Mouse (Mus musculus) limb, embryonic 14.5 days (tissue): ENCODE data around the gene Usp12. TPM values are rescaled to one million over a fixed set of nuclear protein-coding genes. Genes with fewer than 3 reads are reported as not detected.
"Not testable (repeated sequence)": the region's sequence is repeated elsewhere in the genome, so short reads cannot be mapped to it uniquely, and the experiment has no call there.

Experiments used
- ATAC-seq: fragments of 200-750 bp; cut with Nextera tagmentation; 2 replicates; pipeline ENCODE4 v1.8.0; 2017; ENCODE audit warnings: low read depth, moderate number of reproducible peaks, moderate TSS enrichment; ENCODE audit not compliant: low FRiP score
- DNase-seq: peaks from one replicate; pipeline ENCODE4 v3.0.0-alpha.2; 2015; ENCODE audit warnings: low spot score
- H3K27ac ChIP-seq: fragments of 300-500 bp; sonication (generic); replicated peaks from 2 replicates; pipeline ENCODE4 v1.5.1; 2014; ENCODE audit warnings: low read depth, mild to moderate bottlenecking, low read length, moderate library complexity, mixed read lengths
- H3K27me3 ChIP-seq: fragments of 300-500 bp; sonication (generic); 2 replicates; pipeline ENCODE4 v1.6.1; 2014; ENCODE audit warnings: low read length, mixed read lengths; ENCODE audit not compliant: control insufficient read depth, insufficient read depth
- H3K36me3 ChIP-seq: fragments of 300-500 bp; sonication (generic); 2 replicates; pipeline ENCODE4 v1.6.1; 2014; ENCODE audit warnings: mild to moderate bottlenecking, low read length, moderate library complexity, mixed read lengths; ENCODE audit not compliant: control insufficient read depth, insufficient read depth
- H3K4me1 ChIP-seq: fragments of 300-500 bp; sonication (generic); 2 replicates; pipeline ENCODE4 v1.6.1; 2014; ENCODE audit warnings: antibody characterized with exemption, low read length, mixed read lengths; ENCODE audit not compliant: control insufficient read depth, insufficient read depth
- H3K4me2 ChIP-seq: fragments of 300-500 bp; sonication (generic); replicated peaks from 2 replicates; pipeline ENCODE4 v1.6.1; 2014; ENCODE audit warnings: low read depth, mild to moderate bottlenecking, low read length, moderate library complexity; ENCODE audit not compliant: severe bottlenecking
- H3K4me3 ChIP-seq: fragments of 300-500 bp; sonication (generic); replicated peaks from 2 replicates; pipeline ENCODE4 v1.5.1; 2014; ENCODE audit warnings: low read length
- H3K9ac ChIP-seq: fragments of 300-500 bp; sonication (generic); 2 replicates; pipeline ENCODE4 v1.6.1; 2014; ENCODE audit warnings: mild to moderate bottlenecking, low read depth, low read length, moderate library complexity; ENCODE audit not compliant: severe bottlenecking
- H3K9me3 ChIP-seq: fragments of 300-500 bp; sonication (generic); 2 replicates; pipeline ENCODE4 v1.6.1; 2016; ENCODE audit warnings: low read length; ENCODE audit not compliant: control insufficient read depth
- POLR2A ChIP-seq: fragments of 200-500 bp; IDR thresholded peaks from 2 replicates; pipeline ENCODE4 v1.8.0; 2012; ENCODE audit warnings: inconsistent platforms, mild to moderate bottlenecking, moderate library complexity, borderline replicate concordance; ENCODE audit not compliant: insufficient read depth, insufficient read length; ENCODE audit errors: extremely low read depth
- WGBS: fragments of 180-500 bp; shearing (Covaris S2); extraction: QIAGEN DNeasy Blood & Tissue Kit; methylation state at CpG from one replicate; pipeline ENCODE4 v1.1.7; 2014; 5-methylcytosine and 5-hydroxymethylcytosine counted together
- polyA plus RNA-seq, 2 experiments: library from polyadenylated mRNA; depleted of rRNA in 1 of 2; stranded (reverse) in 1 of 2; unstranded in 1 of 2; fragments of >200 nt; fragmentation: Nextera tagmentation in 1 of 2; extraction: Ambion mirVana in 1 of 2; gene quantifications; 2 replicates each; pipeline versions ENCODE4 v1.2.1 to v1.2.3; 2012 to 2014

The Usp12 gene
- polyA plus RNA-seq, 2 experiments, result 11.1 to 22.8 TPM

DNA sequence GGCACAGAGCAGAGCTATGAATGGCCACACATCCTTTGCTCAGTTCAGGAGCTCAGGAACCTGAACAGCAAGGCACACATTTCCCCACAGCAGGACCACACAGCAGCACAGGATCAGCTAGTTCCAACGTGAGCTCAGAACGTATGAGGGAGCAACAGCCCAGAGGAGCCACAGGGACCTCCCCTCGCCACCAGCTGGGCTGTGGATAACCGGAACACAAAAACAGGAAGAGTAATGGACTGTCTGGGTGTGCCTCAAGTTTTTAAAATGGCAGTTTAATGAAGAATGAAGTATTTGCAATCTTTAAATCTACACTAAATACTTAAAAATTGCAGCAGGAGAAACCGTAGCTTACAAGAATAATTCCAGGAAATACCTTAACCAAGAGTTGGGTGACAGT lies 44.9 kb downstream of the Usp12 start:
- ATAC-seq, result no peak

DNA sequence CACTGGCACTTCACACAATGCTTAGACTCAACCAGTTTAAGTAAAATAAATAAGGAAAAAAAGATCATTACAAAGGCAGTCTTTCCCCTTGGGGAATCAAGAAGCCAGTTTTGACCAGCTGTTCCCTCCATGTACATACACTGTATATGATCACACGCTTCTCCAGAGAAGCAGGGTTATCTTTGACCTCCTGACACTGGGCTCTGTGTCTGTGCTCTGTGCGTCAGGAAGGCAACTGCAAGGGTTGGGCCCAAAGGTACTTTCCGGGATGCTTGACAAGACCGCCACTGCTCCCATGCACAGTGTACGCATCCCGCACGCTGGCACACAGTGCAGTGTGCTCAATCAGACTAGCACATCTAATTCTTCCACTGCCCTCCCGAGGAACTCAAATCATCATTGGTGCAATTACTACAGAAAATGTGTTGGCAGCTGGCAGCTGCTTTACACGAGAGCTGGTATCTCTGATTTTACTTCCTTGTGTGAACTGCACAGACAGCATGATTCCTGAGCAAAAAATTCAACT lies 57.8 kb downstream of the Usp12 start:
- Histone ChIP-seq H3K27ac (no peak overlapping the region), H3K9me3 (no peaks in the 10 kb centered on the region), H3K36me3 (peaks cover 46% of the 10 kb centered on the region), H3K4me1 (no peaks in the 10 kb centered on the region), H3K4me3 (no peak overlapping the region), H3K4me2 (no peak overlapping the region), H3K27me3 (no peaks in the 10 kb centered on the region), H3K9ac (no peak overlapping the region)
- DNase-seq (no peak), ATAC-seq (no peak)
- no peak for TF ChIP-seq POLR2A
- WGBS, result 92% methylated on average over 9 of the region's 9 CpGs

More for the DNA sequence above, 44.9 kb downstream of the Usp12 start:
- Histone ChIP-seq H3K27ac (no peak overlapping the region), H3K4me1 (no peaks in the 10 kb centered on the region), H3K4me2 (no peak overlapping the region), H3K9ac (no peak overlapping the region), H3K4me3 (no peak overlapping the region), H3K27me3 (no peaks in the 10 kb centered on the region), H3K36me3 (peaks cover 59% of the 10 kb centered on the region), H3K9me3 (no peaks in the 10 kb centered on the region)
- 92% methylated on average over 5 of the region's 5 CpGs for WGBS
- no peak for DNase-seq
- TF ChIP-seq POLR2A, result no peak

DNA sequence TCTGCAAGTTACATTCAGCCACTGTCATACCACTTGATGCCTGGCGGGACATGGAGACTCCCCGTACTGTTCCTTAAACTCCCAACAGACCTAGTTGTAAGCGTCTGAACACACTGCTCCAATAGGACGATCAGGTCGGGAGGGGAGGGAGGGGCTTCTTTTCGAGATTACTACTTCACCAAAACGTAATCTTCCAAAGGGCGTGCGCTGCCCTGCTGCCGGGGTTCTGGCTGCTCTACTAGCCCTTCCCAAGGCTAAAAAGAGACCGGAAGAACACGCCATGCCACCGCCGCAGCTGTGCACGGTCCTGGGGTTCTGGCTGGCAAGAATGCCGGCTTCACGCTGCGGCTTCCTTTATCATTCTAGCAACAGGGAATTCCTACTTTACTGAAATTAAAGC lies 58.5 kb downstream of the Usp12 start:
- WGBS, result 85% methylated on average over 18 of the region's 18 CpGs
- no peak for TF ChIP-seq POLR2A
- no peak overlapping the region for H3K4me2 ChIP-seq
- no peaks in the 10 kb centered on the region for H3K9me3 ChIP-seq
- H3K4me1 ChIP-seq, result no peaks in the 10 kb centered on the region
- no peak overlapping the region for H3K27ac ChIP-seq
- H3K9ac ChIP-seq, result no peak overlapping the region
- no peak for ATAC-seq
- no peak for DNase-seq
- no peaks in the 10 kb centered on the region for H3K27me3 ChIP-seq
- peaks cover 46% of the 10 kb centered on the region for H3K36me3 ChIP-seq
- no peak overlapping the region for H3K4me3 ChIP-seq

DNA sequence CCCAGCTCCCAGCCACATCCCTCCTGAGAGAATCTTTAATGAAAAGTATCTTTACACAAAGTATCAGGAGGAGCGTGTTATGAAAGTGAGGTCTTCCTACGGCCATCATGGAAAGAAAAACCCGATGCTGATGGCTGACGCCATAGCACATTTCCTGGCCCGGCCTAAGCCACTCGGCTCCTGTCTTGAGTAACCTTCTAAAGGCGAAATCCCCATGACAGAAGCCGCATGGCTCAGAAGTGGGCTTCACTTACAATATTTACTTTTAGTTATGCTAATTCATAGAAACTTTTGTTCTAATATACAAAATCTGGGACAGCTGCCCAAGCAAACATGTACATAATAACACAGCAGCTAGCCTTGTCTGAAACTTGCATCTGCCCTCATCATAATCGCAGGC lies 59.8 kb downstream of the Usp12 start:
- not testable (repeated sequence) for DNase-seq
- WGBS, result 100% methylated on average over 1 of the region's 9 CpGs
- H3K36me3 ChIP-seq, result peaks cover 44% of the 10 kb centered on the region

DNA sequence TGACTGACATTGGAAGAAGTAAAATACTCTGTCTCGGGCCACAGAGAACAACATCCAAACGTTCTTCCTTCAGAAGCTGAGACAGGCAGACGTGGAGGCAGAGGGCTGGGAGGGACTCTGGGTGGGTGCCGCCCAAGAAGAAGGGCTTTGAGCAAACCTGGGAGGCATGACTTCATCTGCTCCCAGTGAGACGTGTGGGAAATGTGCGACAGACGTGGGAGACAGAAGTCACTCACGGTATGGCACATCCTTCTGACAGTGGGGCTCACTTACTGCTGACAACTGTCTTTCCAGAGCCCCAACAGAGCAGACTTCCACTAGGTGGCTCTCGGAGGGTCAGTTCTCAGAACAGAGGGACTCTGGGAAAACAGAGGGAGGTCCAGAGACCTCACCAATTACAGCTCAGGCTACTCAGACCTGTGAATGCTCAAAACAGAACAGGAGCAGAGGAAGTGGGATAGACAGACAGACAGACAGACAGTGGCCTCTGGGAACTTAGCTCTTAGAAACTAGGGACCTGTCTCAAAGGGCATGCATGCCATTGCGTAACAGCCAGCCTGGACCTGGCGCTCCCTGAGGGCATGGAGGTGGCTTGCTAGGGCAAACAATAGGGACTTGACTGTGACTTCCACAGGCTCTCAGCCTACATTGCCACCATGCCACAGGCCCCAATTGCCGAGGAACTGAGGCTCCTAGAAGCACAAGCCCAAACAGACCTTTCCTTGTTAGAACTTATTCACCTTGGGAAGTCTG lies 60.7 kb downstream of the Usp12 start:
- Histone ChIP-seq H3K36me3 (peaks cover 34% of the 10 kb centered on the region), H3K27ac (no peak overlapping the region), H3K4me2 (no peak overlapping the region), H3K9ac (no peak overlapping the region), H3K4me3 (no peak overlapping the region), H3K9me3 (no peaks in the 10 kb centered on the region), H3K27me3 (no peaks in the 10 kb centered on the region), H3K4me1 (no peaks in the 10 kb centered on the region)
- DNase-seq (no peak), ATAC-seq (peak; percentile 17; the same call in 1 of the 2 replicates)
- no peak for TF ChIP-seq POLR2A
- WGBS, result 67% methylated on average over 12 of the region's 12 CpGs

More for the DNA sequence above, 59.8 kb downstream of the Usp12 start:
- not testable (repeated sequence) for H3K4me2 ChIP-seq, H3K9ac ChIP-seq, ATAC-seq, H3K4me3 ChIP-seq, H3K27ac ChIP-seq, H3K27me3 ChIP-seq, H3K4me1 ChIP-seq, H3K9me3 ChIP-seq

DNA sequence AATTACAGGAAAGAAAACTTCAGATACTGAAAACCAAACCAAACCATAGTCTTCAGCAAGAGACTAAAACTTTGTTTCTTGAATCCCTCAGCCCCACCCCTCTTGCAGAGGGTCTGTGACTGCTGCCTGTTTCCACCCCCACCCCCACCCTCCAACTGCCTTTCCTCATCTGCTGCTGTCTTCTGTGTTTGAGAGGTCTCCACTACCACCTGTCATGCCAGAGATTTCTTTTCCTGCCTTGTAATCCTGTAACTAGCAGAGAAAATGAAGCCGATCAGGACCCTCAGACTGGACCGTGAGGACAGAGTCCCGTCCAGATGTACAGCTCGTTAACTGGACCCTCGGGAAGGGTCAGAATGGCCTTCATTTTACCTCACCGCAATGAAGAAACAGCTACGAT lies 61.4 kb downstream of the Usp12 start:
- Histone ChIP-seq H3K36me3 (peaks cover 29% of the 10 kb centered on the region), H3K4me2 (no peak overlapping the region), H3K4me3 (no peak overlapping the region), H3K27me3 (no peaks in the 10 kb centered on the region), H3K4me1 (no peaks in the 10 kb centered on the region), H3K9ac (no peak overlapping the region), H3K27ac (no peak overlapping the region), H3K9me3 (no peaks in the 10 kb centered on the region)
- peak; percentile 51; the same call in 1 of the 2 replicates for ATAC-seq
- WGBS, result 42% methylated on average over 7 of the region's 7 CpGs
- TF ChIP-seq POLR2A, result no peak
- no peak for DNase-seq
